Mouse (Mus musculus): ENCODE measurements around the gene Tmx4. TPM values are rescaled to one million over a fixed set of nuclear protein-coding genes. Genes with fewer than 3 reads are reported as not detected.
"Not testable (repeated sequence)": the region's sequence is repeated elsewhere in the genome, so short reads cannot be mapped to it uniquely, and the experiment has no call there.

The Tmx4 gene
- polyA plus RNA-seq, 1 experiment from 2014 or later = 23.6 TPM

GRCm38 (mm10) chr2:134645166-134645565 lies 1.2 kb upstream of the Tmx4 start:
- Histone ChIP-seq H3K27ac (replicated peaks) (peak overlapping the region; percentile 97), H3K4me1 (peaks cover 37% of the 10 kb centered on the region), H3K27me3 (ENCODE audit: low read depth, poor library complexity, severe bottlenecking) (no peaks in the 10 kb centered on the region), H3K36me3 (no peaks in the 10 kb centered on the region), H3K9me3 (replicated peaks) (no peaks in the 10 kb centered on the region), H3K4me3 (no peak overlapping the region)
- no peak for DNase-seq (ENCODE audit: low spot score)
- WGBS = 45% methylated on average over 4 of the region's 4 CpGs

GRCm38 (mm10) chr2:134644301-134644912 lies 462 bp upstream of the Tmx4 start:
- H3K4me3 ChIP-seq = peak overlapping the region; percentile 76
- no peaks in the 10 kb centered on the region for H3K9me3 ChIP-seq (replicated peaks)
- H3K27me3 ChIP-seq (ENCODE audit: low read depth, poor library complexity, severe bottlenecking) = no peaks in the 10 kb centered on the region
- DNase-seq (ENCODE audit: low spot score) = no peak
- WGBS = 35% methylated on average over 6 of the region's 6 CpGs
- H3K27ac ChIP-seq (replicated peaks) = peak overlapping the region; percentile 97
- 0 out of 2 replicates have a peak, but pooled peaks cover 1% of the 10 kb centered on the region for H3K36me3 ChIP-seq
- peaks cover 37% of the 10 kb centered on the region for H3K4me1 ChIP-seq

- Histone ChIP-seq H3K4me1 (peaks cover 37% of the 10 kb centered on the region), H3K4me3 (peak overlapping the region; percentile 76; the same call in 1 of the 2 replicates), H3K36me3 (peaks cover 6% of the 10 kb centered on the region; the same call in 1 of the 2 replicates), H3K27me3 (ENCODE audit: low read depth, poor library complexity, severe bottlenecking) (no peaks in the 10 kb centered on the region), H3K9me3 (replicated peaks) (no peaks in the 10 kb centered on the region), H3K27ac (replicated peaks) (no peak overlapping the region)
- no peak for DNase-seq (ENCODE audit: low spot score)
Measured at GRCm38 (mm10) chr2:134642377-134642776, 1.6 kb downstream of the Tmx4 start.

GRCm38 (mm10) chr2:134641372-134641771 lies 2.6 kb downstream of the Tmx4 start:
- Histone ChIP-seq H3K27ac (replicated peaks) (no peak overlapping the region), H3K4me3 (no peak overlapping the region), H3K36me3 (peaks cover 6% of the 10 kb centered on the region; the same call in 1 of the 2 replicates), H3K27me3 (ENCODE audit: low read depth, poor library complexity, severe bottlenecking) (no peaks in the 10 kb centered on the region), H3K4me1 (peaks cover 37% of the 10 kb centered on the region), H3K9me3 (replicated peaks) (no peaks in the 10 kb centered on the region)
- WGBS = 92% methylated on average over 5 of the region's 5 CpGs
- no peak for DNase-seq (ENCODE audit: low spot score)

GRCm38 (mm10) chr2:134640398-134640797 lies 3.5 kb downstream of the Tmx4 start:
- 81% methylated on average over 1 of the region's 1 CpGs for WGBS
- Histone ChIP-seq H3K36me3 (peaks cover 6% of the 10 kb centered on the region; the same call in 1 of the 2 replicates), H3K27me3 (ENCODE audit: low read depth, poor library complexity, severe bottlenecking) (no peaks in the 10 kb centered on the region), H3K4me1 (peaks cover 32% of the 10 kb centered on the region), H3K4me3 (no peak overlapping the region), H3K27ac (replicated peaks) (no peak overlapping the region), H3K9me3 (replicated peaks) (no peaks in the 10 kb centered on the region)
- no peak for DNase-seq (ENCODE audit: low spot score)

GRCm38 (mm10) chr2:134628541-134628940 lies 15.4 kb downstream of the Tmx4 start:
- not testable (repeated sequence) for H3K9me3 ChIP-seq (replicated peaks); DNase-seq (ENCODE audit: low spot score); H3K27me3 ChIP-seq (ENCODE audit: low read depth, poor library complexity, severe bottlenecking); H3K27ac ChIP-seq (replicated peaks); H3K4me1 ChIP-seq; H3K4me3 ChIP-seq
- WGBS = 75% methylated on average over 2 of the region's 2 CpGs
- peaks cover 14% of the 10 kb centered on the region for H3K36me3 ChIP-seq

- Histone ChIP-seq H3K4me3 (no peak overlapping the region), H3K27me3 (ENCODE audit: low read depth, poor library complexity, severe bottlenecking) (no peaks in the 10 kb centered on the region), H3K36me3 (peaks cover 17% of the 10 kb centered on the region), H3K27ac (replicated peaks) (no peak overlapping the region), H3K9me3 (replicated peaks) (peaks cover 8% of the 10 kb centered on the region; the same call in 1 of the 2 replicates), H3K4me1 (no peaks in the 10 kb centered on the region)
- no peak for DNase-seq (ENCODE audit: low spot score)
Measured at GRCm38 (mm10) chr2:134604935-134605334, 39.0 kb downstream of the Tmx4 start.

- H3K27ac ChIP-seq (replicated peaks) = no peak overlapping the region
- no peak overlapping the region for H3K4me3 ChIP-seq
- 0 out of 2 replicates have a peak, but pooled peaks cover 3% of the 10 kb centered on the region for H3K4me1 ChIP-seq
- 93% methylated on average over 6 of the region's 6 CpGs for WGBS
- 0 out of 2 replicates have a peak, but pooled peaks cover 9% of the 10 kb centered on the region for H3K36me3 ChIP-seq
- H3K9me3 ChIP-seq (replicated peaks) = peaks cover 3% of the 10 kb centered on the region; the same call in 1 of the 2 replicates
- H3K27me3 ChIP-seq (ENCODE audit: low read depth, poor library complexity, severe bottlenecking) = no peaks in the 10 kb centered on the region
- no peak for DNase-seq (ENCODE audit: low spot score)
Measured at GRCm38 (mm10) chr2:134591081-134591694, 52.8 kb downstream of the Tmx4 start.

GRCm38 (mm10) chr2:134585243-134585642 lies 58.7 kb downstream of the Tmx4 start:
- peaks cover 2% of the 10 kb centered on the region; the same call in 1 of the 2 replicates for H3K9me3 ChIP-seq (replicated peaks)
- peaks cover 3% of the 10 kb centered on the region; the same call in 1 of the 2 replicates for H3K27me3 ChIP-seq (ENCODE audit: low read depth, poor library complexity, severe bottlenecking)
- H3K36me3 ChIP-seq = 0 out of 2 replicates have a peak, but pooled peaks cover 1% of the 10 kb centered on the region
- peaks cover 31% of the 10 kb centered on the region for H3K4me1 ChIP-seq
- DNase-seq (ENCODE audit: low spot score) = peak; percentile 19
- no peak overlapping the region for H3K27ac ChIP-seq (replicated peaks)
- no peak overlapping the region for H3K4me3 ChIP-seq
- WGBS = 56% methylated on average over 4 of the region's 4 CpGs

- H3K9me3 ChIP-seq (replicated peaks) = peaks cover 14% of the 10 kb centered on the region
- no peak overlapping the region for H3K27ac ChIP-seq (replicated peaks)
- 93% methylated on average over 3 of the region's 3 CpGs for WGBS
- DNase-seq (ENCODE audit: low spot score) = no peak
- no peaks in the 10 kb centered on the region for H3K27me3 ChIP-seq (ENCODE audit: low read depth, poor library complexity, severe bottlenecking)
- H3K4me1 ChIP-seq = no peaks in the 10 kb centered on the region
- no peaks in the 10 kb centered on the region for H3K36me3 ChIP-seq
- no peak overlapping the region for H3K4me3 ChIP-seq
Measured at GRCm38 (mm10) chr2:134559422-134559821, 84.5 kb downstream of the Tmx4 start.

GRCm38 (mm10) chr2:134554221-134554727 lies 89.7 kb downstream of the Tmx4 start, which contains the start of gene Hao1:
Hao1 (minus strand) TSS chr2:134554368.
- H3K9me3 ChIP-seq (replicated peaks) = no peaks in the 10 kb centered on the region
- H3K27ac ChIP-seq (replicated peaks) = no peak within 1 kb of the TSS
- 88% methylated on average over 8 of the region's 8 CpGs for WGBS
- H3K36me3 ChIP-seq = no peaks in the 10 kb centered on the region
- no peak for DNase-seq (ENCODE audit: low spot score)
- H3K4me3 ChIP-seq = no peak within 1 kb of the TSS
- no peaks in the 10 kb centered on the region for H3K4me1 ChIP-seq
- no peaks in the 10 kb centered on the region for H3K27me3 ChIP-seq (ENCODE audit: low read depth, poor library complexity, severe bottlenecking)

GRCm38 (mm10) chr2:134552358-134552757 lies 91.6 kb downstream of the Tmx4 start:
- H3K4me3 ChIP-seq = no peak overlapping the region
- no peak for DNase-seq (ENCODE audit: low spot score)
- peaks cover under 1% of the 10 kb centered on the region; the same call in 1 of the 2 replicates for H3K4me1 ChIP-seq
- H3K36me3 ChIP-seq = no peaks in the 10 kb centered on the region
- no peak overlapping the region for H3K27ac ChIP-seq (replicated peaks)
- H3K27me3 ChIP-seq (ENCODE audit: low read depth, poor library complexity, severe bottlenecking) = no peaks in the 10 kb centered on the region
- no peaks in the 10 kb centered on the region for H3K9me3 ChIP-seq (replicated peaks)

- peak; percentile 17 for DNase-seq (ENCODE audit: low spot score)
- no peak overlapping the region for H3K27ac ChIP-seq (replicated peaks)
- no peaks in the 10 kb centered on the region for H3K36me3 ChIP-seq
- WGBS = 31% methylated on average over 4 of the region's 4 CpGs
- H3K27me3 ChIP-seq (ENCODE audit: low read depth, poor library complexity, severe bottlenecking) = no peaks in the 10 kb centered on the region
- H3K4me1 ChIP-seq = peaks cover 7% of the 10 kb centered on the region; the same call in 1 of the 2 replicates
- H3K4me3 ChIP-seq = no peak overlapping the region
- no peaks in the 10 kb centered on the region for H3K9me3 ChIP-seq (replicated peaks)
Measured at GRCm38 (mm10) chr2:134549770-134550169, 94.2 kb downstream of the Tmx4 start.

Measured in midbrain, embryonic 10.5 days (tissue).